Mouse (Mus musculus) embryonic facial prominence, embryonic 12.5 days (tissue): ENCODE data around the gene Brpf1. TPM values are rescaled to one million over a fixed set of nuclear protein-coding genes. Genes with fewer than 3 reads are reported as not detected.
"Not testable (repeated sequence)": the region's sequence is repeated elsewhere in the genome, so short reads cannot be mapped to it uniquely, and the experiment has no call there.

Experiments
- ATAC-seq: fragments of 200-750 bp; cut with Nextera tagmentation; 2 replicates; pipeline ENCODE4 v1.8.0; 2017; ENCODE audit not compliant: insufficient number of reproducible peaks, insufficient read depth, low FRiP score, low TSS enrichment
- H3K27ac ChIP-seq: fragments of 300-500 bp; sonication (generic); 2 replicates; pipeline ENCODE4 v1.5.1; 2016; ENCODE audit warnings: mild to moderate bottlenecking
- H3K27me3 ChIP-seq: fragments of 300-500 bp; sonication (generic); 2 replicates; pipeline ENCODE4 v1.6.1; 2016; ENCODE audit warnings: mild to moderate bottlenecking, moderate library complexity
- H3K36me3 ChIP-seq: fragments of 300-500 bp; sonication (generic); 2 replicates; pipeline ENCODE4 v1.6.1; 2016; ENCODE audit warnings: mild to moderate bottlenecking
- H3K4me1 ChIP-seq: fragments of 300-500 bp; sonication (generic); 2 replicates; pipeline ENCODE4 v1.6.1; 2016
- H3K4me2 ChIP-seq: fragments of 300-500 bp; sonication (generic); replicated peaks from 2 replicates; pipeline ENCODE4 v1.6.1; 2016; ENCODE audit warnings: mild to moderate bottlenecking, moderate library complexity
- H3K4me3 ChIP-seq: fragments of 300-500 bp; sonication (generic); 2 replicates; pipeline ENCODE4 v1.5.1; 2016; ENCODE audit warnings: mild to moderate bottlenecking
- H3K9ac ChIP-seq: fragments of 300-500 bp; sonication (generic); 2 replicates; pipeline ENCODE4 v1.6.1; 2016; ENCODE audit warnings: mild to moderate bottlenecking, moderate library complexity
- H3K9me3 ChIP-seq: fragments of 300-500 bp; sonication (generic); 2 replicates; pipeline ENCODE4 v1.6.1; 2016; ENCODE audit warnings: mild to moderate bottlenecking, moderate library complexity
- WGBS: fragments of 180-500 bp; shearing (Covaris S2); methylation state at CpG from one replicate; pipeline ENCODE4 v1.1.7; 2016; 5-methylcytosine and 5-hydroxymethylcytosine counted together
- polyA plus RNA-seq: library from polyadenylated mRNA; unstranded; fragments of >200 nt; fragmentation: Nextera tagmentation; extraction: Ambion mirVana; gene quantifications from 2 replicates; pipeline ENCODE4 v1.2.1, GENCODE M21; 2016

The Brpf1 gene
- polyA plus RNA-seq, 1 experiment from 2014 or later, result 28.9 TPM

- Histone ChIP-seq H3K4me2 (peak overlapping the region; percentile 95), H3K4me1 (peaks cover 16% of the 10 kb centered on the region), H3K9me3 (no peaks in the 10 kb centered on the region), H3K4me3 (peak overlapping the region; percentile 99), H3K27me3 (0 out of 2 replicates have a peak, but pooled peaks cover 3% of the 10 kb centered on the region), H3K27ac (peak overlapping the region; percentile 96), H3K36me3 (peaks cover 18% of the 10 kb centered on the region), H3K9ac (peak overlapping the region; percentile 98)
- no peak for ATAC-seq
- WGBS, result under 1% methylated on average over 34 of the region's 34 CpGs
Measured at GRCm38 (mm10) chr6:113307481-113308121, 664 bp downstream of the Brpf1 start.

- Histone ChIP-seq H3K9me3 (no peaks in the 10 kb centered on the region), H3K9ac (peak overlapping the region; percentile 98), H3K4me2 (peak overlapping the region; percentile 95), H3K4me1 (peaks cover 16% of the 10 kb centered on the region), H3K4me3 (peak overlapping the region; percentile 99), H3K27me3 (0 out of 2 replicates have a peak, but pooled peaks cover 3% of the 10 kb centered on the region), H3K27ac (no peak overlapping the region), H3K36me3 (peaks cover 23% of the 10 kb centered on the region)
- 34% methylated on average over 5 of the region's 5 CpGs for WGBS
- ATAC-seq, result no peak
Measured at GRCm38 (mm10) chr6:113308141-113308540, 1.2 kb downstream of the Brpf1 start.

GRCm38 (mm10) chr6:113315972-113316371 lies 9.0 kb downstream of the Brpf1 start:
- Histone ChIP-seq H3K4me2 (no peak overlapping the region), H3K9ac (no peak overlapping the region), H3K4me3 (no peak overlapping the region), H3K27me3 (no peaks in the 10 kb centered on the region), H3K36me3 (peaks cover 88% of the 10 kb centered on the region), H3K27ac (no peak overlapping the region), H3K4me1 (no peaks in the 10 kb centered on the region), H3K9me3 (no peaks in the 10 kb centered on the region)
- ATAC-seq, result no peak
- WGBS, result 94% methylated on average over 3 of the region's 3 CpGs

GRCm38 (mm10) chr6:113326533-113327315 lies 19.8 kb downstream of the Brpf1 start, which contains the start of gene Ogg1:
Ogg1 (plus strand) TSS chr6:113326972.
- no peaks in the 10 kb centered on the region for H3K9me3 ChIP-seq
- ATAC-seq, result peak; percentile 98
- peaks cover 49% of the 10 kb centered on the region for H3K36me3 ChIP-seq

GRCm38 (mm10) chr6:113329396-113329795 lies 22.5 kb downstream of the Brpf1 start:
- H3K4me3 ChIP-seq, result no peak overlapping the region
- no peak overlapping the region for H3K4me2 ChIP-seq
- no peak overlapping the region for H3K9ac ChIP-seq
- no peak overlapping the region for H3K27ac ChIP-seq
- H3K36me3 ChIP-seq, result peaks cover 44% of the 10 kb centered on the region
- 88% methylated on average over 1 of the region's 1 CpGs for whole genome bisulfite sequencing
- H3K27me3 ChIP-seq, result no peaks in the 10 kb centered on the region
- 0 out of 2 replicates have a peak, but pooled peaks cover 12% of the 10 kb centered on the region for H3K4me1 ChIP-seq
- no peak for ATAC-seq
- H3K9me3 ChIP-seq, result no peaks in the 10 kb centered on the region

More at GRCm38 (mm10) chr6:113326533-113327315, 19.8 kb downstream of the Brpf1 start, which contains the start of gene Ogg1:
- Histone ChIP-seq H3K4me2 (peak within 1 kb of the TSS; percentile 76), H3K4me3 (peak within 1 kb of the TSS; percentile 58), H3K9ac (peak within 1 kb of the TSS; percentile 64), H3K27me3 (no peaks in the 10 kb centered on the region), H3K27ac (peak within 1 kb of the TSS; percentile 92), H3K4me1 (0 out of 2 replicates have a peak, but pooled peaks cover 12% of the 10 kb centered on the region)
- under 1% methylated on average over 52 of the region's 52 CpGs for WGBS

- no peak for ATAC-seq
Measured at GRCm38 (mm10) chr6:113330547-113330946, 23.6 kb downstream of the Brpf1 start.

GRCm38 (mm10) chr6:113331721-113332120 lies 24.8 kb downstream of the Brpf1 start:
- Histone ChIP-seq H3K27me3 (no peaks in the 10 kb centered on the region), H3K9me3 (no peaks in the 10 kb centered on the region), H3K36me3 (peaks cover 54% of the 10 kb centered on the region), H3K4me1 (0 out of 2 replicates have a peak, but pooled peaks cover 3% of the 10 kb centered on the region), H3K27ac (no peak overlapping the region), H3K9ac (no peak overlapping the region), H3K4me2 (no peak overlapping the region), H3K4me3 (no peak overlapping the region)
- WGBS, result 92% methylated on average over 11 of the region's 11 CpGs
- no peak for ATAC-seq

More at GRCm38 (mm10) chr6:113330547-113330946, 23.6 kb downstream of the Brpf1 start:
- Histone ChIP-seq H3K36me3 (peaks cover 45% of the 10 kb centered on the region), H3K27ac (no peak overlapping the region), H3K4me2 (no peak overlapping the region), H3K27me3 (no peaks in the 10 kb centered on the region), H3K9ac (no peak overlapping the region), H3K4me3 (no peak overlapping the region), H3K9me3 (no peaks in the 10 kb centered on the region), H3K4me1 (0 out of 2 replicates have a peak, but pooled peaks cover 8% of the 10 kb centered on the region)
- WGBS, result 40% methylated on average over 2 of the region's 2 CpGs

GRCm38 (mm10) chr6:113332734-113333133 lies 25.8 kb downstream of the Brpf1 start:
- not testable (repeated sequence) for H3K4me3 ChIP-seq, H3K9me3 ChIP-seq, H3K4me1 ChIP-seq, H3K4me2 ChIP-seq, ATAC-seq, H3K9ac ChIP-seq, H3K27me3 ChIP-seq
- Histone ChIP-seq H3K36me3 (peaks cover 54% of the 10 kb centered on the region), H3K27ac (peak overlapping the region; percentile 7; the same call in 1 of the 2 replicates)
- 78% methylated on average over 6 of the region's 6 CpGs for WGBS

- Histone ChIP-seq H3K4me2 (no peak overlapping the region), H3K27me3 (no peaks in the 10 kb centered on the region), H3K9ac (no peak overlapping the region), H3K27ac (peak overlapping the region; percentile 7; the same call in 1 of the 2 replicates), H3K36me3 (peaks cover 60% of the 10 kb centered on the region), H3K9me3 (no peaks in the 10 kb centered on the region), H3K4me1 (no peaks in the 10 kb centered on the region), H3K4me3 (no peak overlapping the region)
- ATAC-seq, result no peak
- 79% methylated on average over 14 of the region's 14 CpGs for WGBS
Measured at GRCm38 (mm10) chr6:113333137-113333950, 26.4 kb downstream of the Brpf1 start.

GRCm38 (mm10) chr6:113334216-113334615 lies 27.3 kb downstream of the Brpf1 start:
- Histone ChIP-seq H3K4me2 (no peak overlapping the region), H3K4me3 (no peak overlapping the region), H3K9me3 (no peaks in the 10 kb centered on the region), H3K36me3 (peaks cover 68% of the 10 kb centered on the region), H3K27me3 (no peaks in the 10 kb centered on the region), H3K27ac (no peak overlapping the region), H3K4me1 (no peaks in the 10 kb centered on the region), H3K9ac (no peak overlapping the region)
- ATAC-seq, result no peak
- 80% methylated on average over 6 of the region's 6 CpGs for WGBS
